Mouse (Mus musculus) kidney, adult 2 months (tissue): ENCODE measurements around the gene Tnfrsf25.

ENCODE experiments used
- CTCF ChIP-seq: fragments of 200-500 bp; conservative IDR thresholded peaks from 2 replicates; pipeline ENCODE4 v1.5.1; 2011; ENCODE audit warnings: low read depth, mild to moderate bottlenecking, control low read depth, low read length, moderate library complexity, mixed read lengths; ENCODE audit not compliant: insufficient read depth, insufficient read length
- POLR2A ChIP-seq: fragments of 200-500 bp; IDR thresholded peaks from one replicate; pipeline ENCODE4 v1.6.1; 2011; ENCODE audit warnings: low read depth, low read length, control low read depth

GRCm38 (mm10) chr4:152078105-152078530, 37.6 kb upstream of the Tnfrsf25 start:
- TF ChIP-seq CTCF: no peak
- TF ChIP-seq POLR2A: no peak
